In the genomic region with DNA sequence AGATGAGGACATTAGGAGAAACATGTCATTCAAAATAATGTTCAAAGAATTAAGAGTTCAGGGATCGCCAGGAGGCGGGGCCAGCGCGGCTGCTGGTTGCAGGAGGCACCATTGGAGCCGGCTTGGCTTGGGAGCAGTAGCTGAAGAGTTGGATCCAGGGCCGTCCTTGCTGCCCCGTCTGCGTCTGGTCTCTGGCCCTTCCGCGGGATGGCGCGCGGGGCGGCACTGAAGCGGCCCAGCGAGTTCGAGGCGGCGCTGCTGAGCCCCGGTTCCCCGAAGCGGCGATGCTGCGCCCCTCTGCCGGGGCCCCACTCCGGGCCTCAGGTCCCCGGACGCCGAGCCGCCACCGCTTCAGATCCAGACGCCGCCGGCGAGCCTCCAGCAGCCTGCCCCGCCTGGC, we compare ENCODE assay signal across 12 mouse cellular contexts. TPM values are rescaled to one million over a fixed set of nuclear protein-coding genes. Genes with fewer than 3 reads are reported as not detected.
DNase-seq lines count a peak whose midpoint lies in the region; ATAC-seq lines count a peak whose summit lies in the region.
"Not testable (repeated sequence)": the region's sequence is repeated elsewhere in the genome, so short reads cannot be mapped to it uniquely, and the experiment has no call there.
"Had no signal": no experiment of that assay in that cellular context is flagged by ENCODE, and none has a peak within 500 bp of the region (broad histone marks: within the 10 kb centered on the region; RNA-seq: fewer than 3 reads in every experiment).

No protein-coding gene starts in this region.

- 0 out of 2 replicates have a peak overlapping the region, but pooled peaks have one; percentile 40 for H3K9ac ChIP-seq in embryonic facial prominence, embryonic 14.5 days (ENCODE audit: low read depth, low read length)
- H3K9ac ChIP-seq in hindbrain, embryonic 16.5 days (ENCODE audit: low read depth, low read length); limb, embryonic 11.5 days (ENCODE audit: low read length); neural tube, embryonic 14.5 days (replicated peaks; ENCODE audit: low read depth, low read length): not testable (repeated sequence)

- not testable (repeated sequence) for H3K4me1 ChIP-seq in embryonic facial prominence, embryonic 14.5 days (ENCODE audit: control insufficient read depth, insufficient read depth, low read length); heart, embryonic 10.5 days; hindbrain, embryonic 16.5 days (ENCODE audit: control insufficient read depth, insufficient read depth, low read depth, low read length); limb, embryonic 11.5 days (ENCODE audit: control insufficient read depth, insufficient read depth, low read length); neural tube, embryonic 14.5 days (ENCODE audit: control insufficient read depth, insufficient read depth, low read length)

- H3K36me3 ChIP-seq in embryonic facial prominence, embryonic 14.5 days (ENCODE audit: control insufficient read depth, insufficient read depth, low read length); heart, embryonic 10.5 days; hindbrain, embryonic 16.5 days (ENCODE audit: control insufficient read depth, insufficient read depth, low read length); limb, embryonic 11.5 days (ENCODE audit: control insufficient read depth, insufficient read depth, low read length); neural tube, embryonic 14.5 days (ENCODE audit: control insufficient read depth, insufficient read depth, low read length): not testable (repeated sequence)

- not testable (repeated sequence) for ATAC-seq in embryonic facial prominence, embryonic 14.5 days (ENCODE audit: low read depth); hindbrain, embryonic 16.5 days; limb, embryonic 11.5 days (ENCODE audit: insufficient number of reproducible peaks, low FRiP score, low TSS enrichment, low read depth); neural tube, embryonic 14.5 days (ENCODE audit: low read depth)

- H3K4me3 ChIP-seq in embryonic facial prominence, embryonic 14.5 days (ENCODE audit: low read depth, low read length): peak overlapping the region; percentile 34
- peak overlapping the region; percentile 51 for H3K4me3 ChIP-seq in heart, embryonic 10.5 days
- H3K4me3 ChIP-seq in hindbrain, embryonic 16.5 days (ENCODE audit: low read length): peak overlapping the region; percentile 31
- H3K4me3 ChIP-seq in limb, embryonic 11.5 days (ENCODE audit: low read depth, low read length): peak overlapping the region; percentile 20; the same call in 1 of the 2 replicates
- H3K4me3 ChIP-seq in neural tube, embryonic 14.5 days (ENCODE audit: low read depth, low read length): not testable (repeated sequence)

- H3K9me3 ChIP-seq in embryonic facial prominence, embryonic 14.5 days (ENCODE audit: control insufficient read depth, low read length); heart, embryonic 10.5 days; hindbrain, embryonic 16.5 days (ENCODE audit: control insufficient read depth, low read length); limb, embryonic 11.5 days (ENCODE audit: control insufficient read depth, low read length); neural tube, embryonic 14.5 days (ENCODE audit: control insufficient read depth, low read length): not testable (repeated sequence)

- peak; percentile 9 for DNase-seq in adrenal gland, postnatal 14 days
- DNase-seq in embryonic facial prominence, embryonic 14.5 days (ENCODE audit: low spot score); heart, embryonic 10.5 days (ENCODE audit: low spot score): not testable (repeated sequence)
- DNase-seq in limb, embryonic 11.5 days (ENCODE audit: low spot score): peak; percentile 35
- DNase-seq in lung, postnatal 36 days: peak; percentile 16
- DNase-seq in thymus, postnatal 4 days: peak; percentile 69

- H3K4me2 ChIP-seq in embryonic facial prominence, embryonic 14.5 days (ENCODE audit: low read depth, low read length): peak overlapping the region; percentile 55
- H3K4me2 ChIP-seq in hindbrain, embryonic 16.5 days (ENCODE audit: low read length): peak overlapping the region; percentile 56
- H3K4me2 ChIP-seq in limb, embryonic 11.5 days (ENCODE audit: low read depth, severe bottlenecking): peak overlapping the region; percentile 48
- H3K4me2 ChIP-seq in neural tube, embryonic 14.5 days (ENCODE audit: low read depth, low read length): peak overlapping the region; percentile 30

- H3K27me3 ChIP-seq in embryonic facial prominence, embryonic 14.5 days (replicated peaks; ENCODE audit: control insufficient read depth, insufficient read depth, low read length): peaks cover 62% of the 10 kb centered on the region
- H3K27me3 ChIP-seq in heart, embryonic 10.5 days (ENCODE audit: insufficient read depth, poor library complexity, severe bottlenecking): peaks cover 90% of the 10 kb centered on the region
- peaks cover 53% of the 10 kb centered on the region for H3K27me3 ChIP-seq in hindbrain, embryonic 16.5 days (replicated peaks; ENCODE audit: control insufficient read depth, insufficient read depth, low read length)
- peaks cover 43% of the 10 kb centered on the region for H3K27me3 ChIP-seq in limb, embryonic 11.5 days (ENCODE audit: control insufficient read depth, insufficient read depth, low read length)
- H3K27me3 ChIP-seq in neural tube, embryonic 14.5 days (ENCODE audit: control insufficient read depth, insufficient read depth, low read length): peaks cover 25% of the 10 kb centered on the region

- H3K27ac ChIP-seq in embryonic facial prominence, embryonic 14.5 days (replicated peaks; ENCODE audit: low read depth, low read length); heart, embryonic 10.5 days; hindbrain, embryonic 16.5 days (ENCODE audit: low read depth, low read length); limb, embryonic 11.5 days (replicated peaks; ENCODE audit: low read depth, low read length); neural tube, embryonic 14.5 days (ENCODE audit: low read depth, low read length): not testable (repeated sequence)

- under 1% methylated on average over 14 of the region's 36 CpGs for WGBS in embryonic facial prominence, embryonic 14.5 days
- WGBS in heart, embryonic 10.5 days: under 1% methylated on average over 36 of the region's 36 CpGs
- WGBS in hindbrain, embryonic 16.5 days: under 1% methylated on average over 35 of the region's 36 CpGs
- WGBS in limb, embryonic 11.5 days: under 1% methylated on average over 36 of the region's 36 CpGs
- WGBS in neural tube, embryonic 14.5 days: under 1% methylated on average over 36 of the region's 36 CpGs

RNA-seq across cellular contexts. Expression of a gene that starts 10.6 kb away (rescaled TPM):
- total RNA-seq in adrenal gland, postnatal 14 days (2021): not detected in 2 replicates
- polyA plus RNA-seq in embryonic facial prominence, embryonic 14.5 days (2014; fragmentation: Nextera tagmentation; extraction: Ambion mirVana): not detected in 2 replicates
- 0.40 TPM in 1 of 2 replicates, not detected in the other for polyA plus RNA-seq in heart, embryonic 10.5 days (2016; fragmentation: Nextera tagmentation; extraction: Ambion mirVana)
- polyA plus RNA-seq in hindbrain, embryonic 16.5 days (2015; fragmentation: Nextera tagmentation; extraction: Ambion mirVana): not detected in 2 replicates
- not detected in 2 replicates for polyA plus RNA-seq in limb, embryonic 11.5 days (2014; fragmentation: Nextera tagmentation; extraction: Ambion mirVana)
- polyA plus RNA-seq in neural tube, embryonic 14.5 days (2014; fragmentation: Nextera tagmentation; extraction: Ambion mirVana): not detected in 2 replicates
- total RNA-seq: layer of hippocampus, postnatal 10 days; megakaryocyte-erythroid progenitor cell, adult 5-6 weeks had no signal
- polyA plus RNA-seq: urinary bladder, adult 2 months had no signal

RNA-seq across cellular contexts. Expression of a gene that starts 28.6 kb away (rescaled TPM):
- not detected in 2 replicates for total RNA-seq in adrenal gland, postnatal 14 days (2021)
- polyA plus RNA-seq in embryonic facial prominence, embryonic 14.5 days (2014; fragmentation: Nextera tagmentation; extraction: Ambion mirVana): not detected in 2 replicates
- not detected in 2 replicates for polyA plus RNA-seq in heart, embryonic 10.5 days (2016; fragmentation: Nextera tagmentation; extraction: Ambion mirVana)
- polyA plus RNA-seq in hindbrain, embryonic 16.5 days (2015; fragmentation: Nextera tagmentation; extraction: Ambion mirVana): not detected in 2 replicates
- not detected in 2 replicates for polyA plus RNA-seq in limb, embryonic 11.5 days (2014; fragmentation: Nextera tagmentation; extraction: Ambion mirVana)
- polyA plus RNA-seq in neural tube, embryonic 14.5 days (2014; fragmentation: Nextera tagmentation; extraction: Ambion mirVana): not detected in 2 replicates
- total RNA-seq: layer of hippocampus, postnatal 10 days; megakaryocyte-erythroid progenitor cell, adult 5-6 weeks had no signal
- polyA plus RNA-seq: gonadal fat pad, adult 2 months; urinary bladder, adult 2 months had no signal

RNA-seq across cellular contexts. Expression of a gene that starts 32.3 kb away (rescaled TPM):
- total RNA-seq in adrenal gland, postnatal 14 days (2021): 0.44 TPM in 1 of 2 replicates, not detected in the other
- not detected in 2 replicates for polyA plus RNA-seq in embryonic facial prominence, embryonic 14.5 days (2014; fragmentation: Nextera tagmentation; extraction: Ambion mirVana)
- not detected in 2 replicates for polyA plus RNA-seq in heart, embryonic 10.5 days (2016; fragmentation: Nextera tagmentation; extraction: Ambion mirVana)
- not detected in 2 replicates for polyA plus RNA-seq in hindbrain, embryonic 16.5 days (2015; fragmentation: Nextera tagmentation; extraction: Ambion mirVana)
- not detected in 2 replicates for polyA plus RNA-seq in limb, embryonic 11.5 days (2014; fragmentation: Nextera tagmentation; extraction: Ambion mirVana)
- polyA plus RNA-seq in neural tube, embryonic 14.5 days (2014; fragmentation: Nextera tagmentation; extraction: Ambion mirVana): not detected in 2 replicates
- total RNA-seq: layer of hippocampus, postnatal 10 days; megakaryocyte-erythroid progenitor cell, adult 5-6 weeks had no signal
- polyA plus RNA-seq: gonadal fat pad, adult 2 months had no signal

RNA-seq across cellular contexts. Expression of a gene that starts 36.3 kb away (rescaled TPM):
- total RNA-seq in adrenal gland, postnatal 14 days (2021): 0.26 and 0.34 TPM in 2 replicates
- not detected in 2 replicates for polyA plus RNA-seq in embryonic facial prominence, embryonic 14.5 days (2014; fragmentation: Nextera tagmentation; extraction: Ambion mirVana)
- polyA plus RNA-seq in heart, embryonic 10.5 days (2016; fragmentation: Nextera tagmentation; extraction: Ambion mirVana): not detected in 2 replicates
- not detected in 2 replicates for polyA plus RNA-seq in hindbrain, embryonic 16.5 days (2015; fragmentation: Nextera tagmentation; extraction: Ambion mirVana)
- polyA plus RNA-seq in limb, embryonic 11.5 days (2014; fragmentation: Nextera tagmentation; extraction: Ambion mirVana): not detected in 2 replicates
- not detected in 2 replicates for polyA plus RNA-seq in neural tube, embryonic 14.5 days (2014; fragmentation: Nextera tagmentation; extraction: Ambion mirVana)
- total RNA-seq: layer of hippocampus, postnatal 10 days had no signal
